Mouse (Mus musculus): ENCODE data around the gene Gm3402.
"Not testable (repeated sequence)": the region's sequence is repeated elsewhere in the genome, so short reads cannot be mapped to it uniquely, and the experiment has no call there.

Gene Gm3402

DNA sequence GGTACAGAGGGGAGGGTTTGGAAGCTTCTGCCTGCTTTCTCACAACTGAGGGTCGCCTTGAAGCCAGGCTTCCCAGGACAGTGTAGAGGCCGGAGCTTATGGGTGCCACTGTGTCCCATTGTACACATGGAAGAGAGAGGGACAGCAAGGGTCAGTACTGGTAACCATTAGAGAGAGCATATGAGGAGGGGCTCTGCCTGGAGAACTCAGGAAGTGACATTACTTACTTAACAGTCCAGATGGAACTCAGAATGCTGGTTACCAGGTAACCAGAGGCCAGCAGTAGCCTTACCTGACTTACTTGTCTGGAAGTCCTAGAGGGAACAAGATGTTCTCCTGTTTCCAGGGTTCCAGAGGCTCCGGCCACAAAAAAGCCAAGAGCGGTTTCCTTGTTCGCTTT, at the start of gene Gm3402:
Gene Gm3402, plus strand, starts transcription at position 301 of the 400 bp plus-strand sequence.
- DNase-seq (ENCODE audit: low spot score in 2 of 2), result not testable (repeated sequence)

DNA sequence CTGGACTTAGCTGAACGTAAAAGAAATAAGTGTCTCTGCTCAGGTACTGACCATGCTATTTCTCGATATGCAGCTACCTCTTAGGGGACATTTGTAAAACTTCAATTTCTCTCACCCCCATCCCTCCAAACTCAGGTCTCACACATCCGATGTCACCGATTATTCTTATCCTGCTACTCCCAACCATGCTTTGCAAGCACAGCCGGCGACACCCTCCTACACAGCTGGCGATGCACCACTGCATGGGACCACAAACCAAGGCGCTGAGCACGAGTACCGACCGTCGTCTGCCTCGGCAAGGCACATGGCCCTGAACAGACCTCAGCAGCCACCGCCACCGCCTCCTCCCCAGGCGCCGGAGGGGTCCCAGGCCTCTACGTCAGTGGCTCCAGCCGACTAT, 47.3 kb upstream of the Gm3402 start:
- no peak for DNase-seq (ENCODE audit: low spot score in 2 of 2)

DNA sequence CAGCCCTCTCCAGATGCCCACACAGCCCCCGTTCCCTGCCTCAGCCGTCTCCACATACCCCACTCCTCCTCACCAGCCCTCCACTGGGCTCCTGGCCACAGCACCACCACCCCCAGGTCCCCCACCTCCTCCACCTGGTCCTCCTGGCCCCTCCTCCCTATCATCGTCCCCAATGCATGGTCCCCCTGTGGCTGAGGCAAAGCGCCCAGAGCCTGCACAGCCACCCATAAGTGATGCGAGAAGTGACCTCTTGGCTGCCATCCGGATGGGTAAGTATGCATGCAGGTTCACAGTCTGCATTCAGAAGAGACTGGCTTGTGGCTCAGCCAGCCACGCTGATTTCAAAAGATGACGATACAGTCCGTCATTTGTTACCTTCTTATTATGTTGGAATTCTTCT, 45.6 kb upstream of the Gm3402 start:
- no peak for DNase-seq (ENCODE audit: low spot score in 2 of 2)

DNA sequence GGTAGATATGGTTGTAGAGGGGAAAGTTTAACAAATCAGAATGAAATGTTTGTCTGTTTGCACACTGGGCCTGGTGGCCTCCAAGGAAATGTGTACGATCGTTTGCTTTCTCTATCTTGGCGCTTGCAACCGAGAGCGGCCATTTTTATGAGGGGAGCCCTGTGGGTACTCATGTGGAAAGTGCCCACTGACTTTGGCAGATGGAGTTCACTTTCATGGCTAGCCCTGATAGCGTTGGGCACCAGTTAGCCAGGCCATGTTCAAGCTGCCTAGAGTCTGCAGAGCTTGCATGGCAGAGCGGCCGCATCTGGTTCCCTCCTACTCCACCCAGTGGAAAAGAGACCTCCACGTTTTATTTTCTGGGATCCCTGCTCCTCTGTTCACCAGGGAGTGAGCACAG, 43.1 kb upstream of the Gm3402 start:
- no peak for DNase-seq (ENCODE audit: low spot score in 2 of 2)

DNA sequence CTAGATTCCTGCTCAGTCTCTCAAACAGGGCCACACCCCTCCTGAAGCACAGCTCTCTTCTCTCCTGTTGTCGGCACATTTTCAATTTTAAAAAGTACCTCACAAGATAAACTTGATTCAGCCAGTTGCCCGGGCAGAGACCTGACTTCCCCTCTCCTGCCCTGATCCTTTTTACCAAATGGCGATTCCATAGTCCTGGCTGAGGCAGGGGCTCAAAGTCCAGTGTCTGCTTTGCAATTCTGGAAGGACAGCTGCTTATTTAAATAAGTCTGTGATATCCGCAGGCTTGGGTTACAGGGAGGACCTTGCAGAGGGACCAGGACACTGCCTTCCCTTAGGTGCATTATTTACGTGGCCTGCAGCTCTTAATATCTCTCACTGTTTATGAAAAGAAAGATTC, 42.6 kb upstream of the Gm3402 start:
- DNase-seq (ENCODE audit: low spot score in 2 of 2), result no peak

DNA sequence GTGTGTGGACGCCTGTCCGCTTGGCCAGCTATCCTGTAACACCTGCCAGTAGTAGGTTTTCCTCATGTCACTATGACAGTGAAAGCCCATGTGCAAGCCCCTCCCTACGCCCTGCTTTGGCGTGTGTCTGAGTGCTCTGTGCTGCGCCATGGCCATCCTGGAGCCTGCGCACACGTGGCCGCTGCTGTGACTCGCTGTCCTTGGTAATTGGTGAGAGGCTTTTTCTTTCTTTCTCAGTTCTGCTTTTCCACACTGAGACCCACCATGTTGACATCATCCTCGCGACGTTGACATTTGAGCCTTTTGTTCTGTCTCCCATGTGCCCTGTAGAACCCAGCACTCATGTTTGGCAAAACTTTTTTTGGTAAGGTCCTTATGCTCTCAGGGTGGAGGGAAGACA, 42.1 kb upstream of the Gm3402 start:
- no peak for DNase-seq (ENCODE audit: low spot score in 2 of 2)

DNA sequence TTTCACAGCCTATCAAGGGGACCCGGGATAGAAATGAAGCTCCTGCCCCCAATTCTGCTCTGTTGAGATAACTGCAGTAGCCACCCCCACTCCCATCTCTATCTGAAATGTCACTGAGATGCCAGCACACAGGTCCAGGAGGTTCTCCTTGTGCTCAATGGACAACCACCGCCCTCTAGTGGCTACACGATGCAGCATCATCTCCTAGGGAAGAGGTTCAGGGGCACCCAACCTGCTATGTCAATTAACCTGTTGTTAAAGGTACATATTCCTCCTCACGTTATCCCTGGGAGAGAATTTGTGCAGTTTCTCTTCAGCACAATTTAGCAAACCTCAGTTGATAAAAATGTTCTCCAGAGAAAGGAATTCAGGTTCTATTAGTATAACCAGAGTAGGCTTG, 34.4 kb upstream of the Gm3402 start:
- DNase-seq (ENCODE audit: low spot score in 2 of 2), result not testable (repeated sequence)

DNA sequence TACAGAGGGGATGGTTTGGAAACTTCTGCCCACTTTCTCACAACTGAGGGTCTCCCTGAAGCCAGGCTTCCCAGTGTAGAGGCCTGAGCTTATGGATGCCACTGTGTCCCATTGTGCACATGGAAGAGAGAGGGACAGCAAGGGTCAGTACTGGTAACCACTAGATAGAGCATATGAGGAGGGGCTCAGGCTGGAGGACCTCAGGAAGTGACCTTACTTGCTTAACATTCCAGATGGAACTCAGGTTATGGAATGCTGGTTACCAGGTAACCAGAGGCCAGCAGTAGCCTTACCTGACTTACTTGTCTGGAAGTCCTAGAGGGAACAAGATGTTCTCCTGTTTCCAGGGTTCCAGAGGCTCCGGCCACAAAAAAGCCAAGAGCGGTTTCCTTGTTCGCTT, 32.3 kb upstream of the Gm3402 start, which contains the start of gene Gm6408:
Gene Gm6408, plus strand, starts transcription at position 301 of the 400 bp plus-strand sequence.
- not testable (repeated sequence) for DNase-seq (ENCODE audit: low spot score in 2 of 2)

DNA sequence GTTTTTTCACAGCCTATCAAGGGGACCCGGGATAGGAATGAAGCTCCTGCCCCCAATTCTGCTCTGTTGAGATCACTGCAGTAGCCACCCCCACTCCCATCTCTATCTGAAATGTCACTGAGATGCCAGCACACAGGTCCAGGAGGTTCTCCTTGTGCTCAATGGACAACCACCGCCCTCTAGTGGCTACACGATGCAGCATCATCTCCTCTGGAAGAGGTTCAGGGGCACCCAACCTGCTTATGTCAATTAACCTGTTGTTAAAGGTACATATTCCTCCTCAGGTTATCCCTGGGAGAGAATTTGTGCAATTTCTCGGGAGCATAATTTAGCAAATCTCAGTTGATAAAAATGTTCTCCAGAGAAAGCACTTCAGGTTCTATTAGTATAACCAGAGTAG, 25.0 kb upstream of the Gm3402 start:
- DNase-seq (ENCODE audit: low spot score in 2 of 2), result not testable (repeated sequence)

DNA sequence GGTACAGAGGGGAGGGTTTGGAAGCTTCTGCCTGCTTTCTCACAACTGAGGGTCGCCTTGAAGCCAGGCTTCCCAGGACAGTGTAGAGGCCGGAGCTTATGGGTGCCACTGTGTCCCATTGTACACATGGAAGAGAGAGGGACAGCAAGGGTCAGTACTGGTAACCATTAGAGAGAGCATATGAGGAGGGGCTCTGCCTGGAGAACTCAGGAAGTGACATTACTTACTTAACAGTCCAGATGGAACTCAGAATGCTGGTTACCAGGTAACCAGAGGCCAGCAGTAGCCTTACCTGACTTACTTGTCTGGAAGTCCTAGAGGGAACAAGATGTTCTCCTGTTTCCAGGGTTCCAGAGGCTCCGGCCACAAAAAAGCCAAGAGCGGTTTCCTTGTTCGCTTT, 22.9 kb upstream of the Gm3402 start, which contains the start of gene Gm6370:
Gene Gm6370, plus strand, starts transcription at position 301 of the 400 bp plus-strand sequence.
- DNase-seq (ENCODE audit: low spot score in 2 of 2), result not testable (repeated sequence)

DNA sequence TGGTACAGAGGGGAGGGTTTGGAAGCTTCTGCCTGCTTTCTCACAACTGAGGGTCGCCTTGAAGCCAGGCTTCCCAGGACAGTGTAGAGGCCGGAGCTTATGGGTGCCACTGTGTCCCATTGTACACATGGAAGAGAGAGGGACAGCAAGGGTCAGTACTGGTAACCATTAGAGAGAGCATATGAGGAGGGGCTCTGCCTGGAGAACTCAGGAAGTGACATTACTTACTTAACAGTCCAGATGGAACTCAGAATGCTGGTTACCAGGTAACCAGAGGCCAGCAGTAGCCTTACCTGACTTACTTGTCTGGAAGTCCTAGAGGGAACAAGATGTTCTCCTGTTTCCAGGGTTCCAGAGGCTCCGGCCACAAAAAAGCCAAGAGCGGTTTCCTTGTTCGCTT, 11.8 kb upstream of the Gm3402 start, which contains the start of gene 4930449I24Rik:
Gene 4930449I24Rik, plus strand, starts transcription at position 301 of the 400 bp plus-strand sequence.
- DNase-seq (ENCODE audit: low spot score in 2 of 2), result not testable (repeated sequence)

DNA sequence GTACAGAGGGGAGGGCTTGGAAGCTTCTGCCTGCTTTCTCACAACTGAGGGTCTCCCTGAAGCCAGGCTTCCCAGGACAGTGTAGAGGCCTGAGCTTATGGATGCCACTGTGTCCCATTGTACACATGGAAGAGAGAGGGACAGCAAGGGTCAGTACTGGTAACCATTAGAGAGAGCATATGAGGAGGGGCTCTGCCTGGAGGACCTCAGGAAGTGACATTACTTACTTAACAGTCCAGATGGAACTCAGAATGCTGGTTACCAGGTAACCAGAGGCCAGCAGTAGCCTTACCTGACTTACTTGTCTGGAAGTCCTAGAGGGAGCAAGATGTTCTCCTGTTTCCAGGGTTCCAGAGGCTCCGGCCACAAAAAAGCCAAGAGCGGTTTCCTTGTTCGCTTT, 11.6 kb downstream of the Gm3402 start, which contains the start of gene Gm3404:
Gene Gm3404, plus strand, starts transcription at position 301 of the 400 bp plus-strand sequence.
- not testable (repeated sequence) for DNase-seq (ENCODE audit: low spot score in 2 of 2)

DNA sequence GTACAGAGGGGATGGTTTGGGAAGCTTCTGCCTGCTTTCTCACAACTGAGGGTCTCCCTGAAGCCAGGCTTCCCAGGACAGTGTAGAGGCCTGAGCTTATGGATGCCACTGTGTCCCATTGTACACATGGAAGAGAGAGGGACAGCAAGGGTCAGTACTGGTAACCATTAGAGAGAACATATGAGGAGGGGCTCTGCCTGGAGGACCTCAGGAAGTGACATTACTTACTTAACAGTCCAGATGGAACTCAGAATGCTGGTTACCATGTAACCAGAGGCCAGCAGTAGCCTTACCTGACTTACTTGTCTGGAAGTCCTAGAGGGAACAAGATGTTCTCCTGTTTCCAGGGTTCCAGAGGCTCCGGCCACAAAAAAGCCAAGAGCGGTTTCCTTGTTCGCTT, 23.4 kb downstream of the Gm3402 start, which contains the start of gene Gm3409:
Gene Gm3409, plus strand, starts transcription at position 301 of the 400 bp plus-strand sequence.
- DNase-seq (ENCODE audit: low spot score in 2 of 2), result not testable (repeated sequence)

DNA sequence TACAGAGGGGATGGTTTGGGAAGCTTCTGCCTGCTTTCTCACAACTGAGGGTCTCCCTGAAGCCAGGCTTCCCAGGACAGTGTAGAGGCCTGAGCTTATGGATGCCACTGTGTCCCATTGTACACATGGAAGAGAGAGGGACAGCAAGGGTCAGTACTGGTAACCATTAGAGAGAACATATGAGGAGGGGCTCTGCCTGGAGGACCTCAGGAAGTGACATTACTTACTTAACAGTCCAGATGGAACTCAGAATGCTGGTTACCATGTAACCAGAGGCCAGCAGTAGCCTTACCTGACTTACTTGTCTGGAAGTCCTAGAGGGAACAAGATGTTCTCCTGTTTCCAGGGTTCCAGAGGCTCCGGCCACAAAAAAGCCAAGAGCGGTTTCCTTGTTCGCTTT, 41.9 kb downstream of the Gm3402 start, which contains the start of gene Gm3415:
Gene Gm3415, plus strand, starts transcription at position 301 of the 400 bp plus-strand sequence.
- DNase-seq (ENCODE audit: low spot score in 2 of 2), result not testable (repeated sequence)

DNA sequence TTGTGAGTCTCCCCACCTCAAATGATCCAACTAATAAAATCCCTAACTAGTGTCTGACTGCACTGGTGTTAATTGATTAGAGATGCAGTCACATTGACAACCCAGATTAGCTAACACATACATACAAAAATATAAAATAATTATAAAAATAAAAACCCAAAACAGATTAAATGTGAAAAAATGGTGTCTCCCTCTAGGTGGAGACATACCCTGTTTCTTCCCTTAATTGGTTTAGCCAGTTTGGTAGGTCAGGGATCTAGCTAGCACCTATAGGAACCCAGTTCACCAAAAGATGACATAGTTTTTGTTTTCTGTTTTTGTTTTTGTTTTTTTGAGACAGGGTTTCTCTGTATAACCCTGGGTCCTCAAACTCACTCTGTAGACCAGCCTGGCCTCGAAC, 50.3 kb downstream of the Gm3402 start:
- no peak for DNase-seq (ENCODE audit: low spot score in 2 of 2)
